Mouse (Mus musculus) kidney, postnatal 36 days (tissue): ENCODE measurements at regions not wholly inside any gene's neighbourhood (a gene's known extent, or its start where the extent isn't known, plus 50 kb on each side); places are given as distances from the start of the nearest gene placed in this dataset.
"Not testable (repeated sequence)": the region's sequence is repeated elsewhere in the genome, so short reads cannot be mapped to it uniquely, and the experiment has no call there.

Experiments used
- DNase-seq, 2 experiments: peaks; one replicate each; pipeline ENCODE4 v3.0.0; 2021 to 2022; ENCODE audit warnings: mixed read lengths in 2 of 2

DNA sequence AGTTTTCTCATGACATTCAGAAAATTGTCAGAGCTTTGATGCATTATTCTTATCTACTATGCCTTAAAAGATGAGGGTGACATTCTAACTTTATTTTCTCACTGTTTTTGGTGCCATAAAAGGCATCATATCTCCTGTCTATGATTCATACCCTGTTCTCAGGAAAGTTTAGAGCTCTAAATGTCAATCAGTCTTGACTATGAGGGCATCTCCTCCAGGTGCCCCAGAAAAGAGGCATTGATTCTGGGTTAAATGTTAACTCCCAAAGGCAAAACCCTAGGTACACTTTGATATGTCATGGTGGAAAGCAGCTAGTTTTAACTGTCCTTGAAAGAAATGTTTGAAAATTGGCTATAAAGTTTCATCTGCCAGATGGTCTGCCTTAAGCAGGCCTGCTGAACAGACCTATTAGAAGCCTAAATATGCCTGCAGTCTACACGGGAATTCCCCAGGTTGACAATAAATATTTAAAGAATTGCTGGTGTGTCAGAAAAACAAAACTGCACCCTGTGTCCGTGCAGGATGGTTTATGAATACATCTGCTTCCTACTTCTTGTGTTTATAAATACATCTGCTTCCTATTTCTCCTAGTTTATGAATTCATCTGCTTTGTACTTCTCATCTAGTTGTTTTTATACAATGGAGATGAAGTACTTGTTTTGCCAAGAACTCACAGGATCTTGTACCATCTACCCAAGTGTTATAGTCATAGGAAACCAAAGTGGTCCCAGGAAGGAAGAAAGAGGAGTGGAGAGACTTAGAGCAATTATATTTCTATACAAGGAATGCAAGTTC, 172.3 kb downstream of the Snca start:
- no peak for DNase-seq

DNA sequence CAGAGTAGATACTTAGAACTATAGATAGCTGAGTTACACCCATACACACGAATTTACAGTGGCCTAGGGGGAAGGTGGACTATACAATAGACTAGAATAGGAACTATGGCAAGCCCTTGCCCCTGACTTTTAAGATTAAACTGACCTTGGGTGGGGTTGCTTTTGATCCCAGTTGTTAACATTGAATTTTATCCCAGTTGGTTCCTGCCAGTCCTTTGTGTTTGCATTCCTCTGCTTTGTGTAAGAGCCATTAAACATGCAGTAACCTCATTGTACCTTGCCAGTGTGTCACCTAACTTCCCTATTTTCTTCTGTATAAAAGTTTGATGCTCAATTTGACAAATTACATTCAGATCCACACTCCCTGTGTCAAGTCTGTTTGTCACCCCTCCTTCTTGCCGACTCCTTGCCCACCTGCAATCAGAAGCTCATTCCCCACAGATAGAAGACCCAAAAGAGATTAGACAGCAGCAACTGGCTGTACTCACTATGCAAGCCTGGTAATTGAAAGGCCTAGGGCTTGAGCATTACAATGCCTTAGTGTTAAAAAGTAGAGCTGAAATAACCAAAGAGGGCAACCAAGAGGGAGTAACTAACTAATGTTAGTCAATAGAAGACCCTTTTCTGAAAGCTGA, 182.6 kb downstream of the Snca start:
- DNase-seq = not testable (repeated sequence)

DNA sequence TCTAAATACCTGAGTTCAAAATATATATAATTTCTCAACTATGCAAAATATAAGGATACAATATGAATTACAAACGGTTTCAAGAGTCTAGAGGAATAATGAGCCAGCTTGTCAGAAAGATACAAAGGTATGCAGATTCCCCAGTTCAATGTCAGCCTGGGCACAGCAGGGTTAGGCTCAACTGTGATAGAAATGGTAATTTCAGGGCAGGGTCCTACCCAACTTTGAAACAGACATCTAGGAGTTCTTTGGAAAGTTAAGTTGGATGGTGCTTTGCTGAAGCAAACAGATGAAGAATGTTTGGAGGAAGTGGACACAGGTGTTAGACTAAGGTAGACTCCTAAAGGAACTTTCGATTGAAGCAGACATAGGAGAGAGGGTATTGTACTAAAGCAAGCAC, 187.4 kb downstream of the Snca start:
- no peak for DNase-seq

DNA sequence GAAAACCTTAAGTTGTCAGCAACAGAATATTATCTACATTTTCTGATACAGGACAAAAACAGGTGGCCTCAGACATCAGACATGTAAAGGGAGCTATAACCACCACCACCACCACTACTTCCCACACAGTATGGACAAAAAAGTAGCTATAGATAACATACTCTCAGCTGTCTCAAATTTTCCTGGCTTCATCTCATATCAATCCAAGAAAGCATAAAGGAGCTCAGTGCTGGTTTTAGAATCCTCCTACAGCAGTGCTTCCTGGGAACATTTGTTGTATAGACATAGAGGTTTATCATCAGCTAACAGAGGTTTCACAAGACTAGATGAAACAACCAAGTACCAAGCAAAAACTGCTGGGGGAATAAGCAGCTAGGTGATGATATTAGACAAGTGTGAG, 213.3 kb downstream of the Snca start:
- DNase-seq = no peak

DNA sequence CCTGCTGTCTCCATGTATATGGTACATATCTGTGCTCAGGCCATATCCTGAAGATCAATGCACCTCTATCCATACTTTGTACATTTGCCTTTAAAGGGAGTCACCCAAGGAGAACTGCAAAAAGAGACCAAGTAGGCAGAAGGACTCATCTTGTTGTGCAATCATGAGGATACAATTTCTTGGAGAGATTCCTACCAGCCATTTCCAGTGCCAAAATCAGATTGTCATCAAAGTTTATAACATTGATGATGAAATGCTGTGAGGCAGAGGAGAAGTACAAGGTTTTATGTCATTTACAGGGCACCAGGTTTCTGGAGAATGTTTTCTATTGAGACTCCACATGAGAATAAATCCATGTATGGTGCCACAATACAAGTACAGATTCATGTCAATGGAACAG, 229.5 kb downstream of the Snca start:
- DNase-seq = no peak

DNA sequence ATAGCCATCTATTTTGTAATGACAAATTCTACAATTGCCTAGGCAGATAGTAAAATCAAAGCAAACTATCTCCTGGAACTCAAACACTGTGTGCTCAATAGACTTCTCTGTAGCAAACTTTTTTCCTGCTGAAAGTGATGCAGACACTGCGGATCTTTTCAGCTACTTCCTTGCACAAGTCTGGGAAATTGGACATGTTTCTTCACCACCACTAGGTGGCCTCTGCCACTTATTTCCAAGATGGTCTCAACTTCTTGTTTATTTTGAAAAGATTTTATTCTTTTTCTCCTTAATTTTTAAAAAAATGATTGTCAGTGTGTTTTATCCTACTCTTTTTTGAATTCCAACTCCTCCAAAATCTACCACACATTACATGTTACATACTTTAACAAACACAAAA, 265.4 kb downstream of the Snca start:
- DNase-seq = no peak

DNA sequence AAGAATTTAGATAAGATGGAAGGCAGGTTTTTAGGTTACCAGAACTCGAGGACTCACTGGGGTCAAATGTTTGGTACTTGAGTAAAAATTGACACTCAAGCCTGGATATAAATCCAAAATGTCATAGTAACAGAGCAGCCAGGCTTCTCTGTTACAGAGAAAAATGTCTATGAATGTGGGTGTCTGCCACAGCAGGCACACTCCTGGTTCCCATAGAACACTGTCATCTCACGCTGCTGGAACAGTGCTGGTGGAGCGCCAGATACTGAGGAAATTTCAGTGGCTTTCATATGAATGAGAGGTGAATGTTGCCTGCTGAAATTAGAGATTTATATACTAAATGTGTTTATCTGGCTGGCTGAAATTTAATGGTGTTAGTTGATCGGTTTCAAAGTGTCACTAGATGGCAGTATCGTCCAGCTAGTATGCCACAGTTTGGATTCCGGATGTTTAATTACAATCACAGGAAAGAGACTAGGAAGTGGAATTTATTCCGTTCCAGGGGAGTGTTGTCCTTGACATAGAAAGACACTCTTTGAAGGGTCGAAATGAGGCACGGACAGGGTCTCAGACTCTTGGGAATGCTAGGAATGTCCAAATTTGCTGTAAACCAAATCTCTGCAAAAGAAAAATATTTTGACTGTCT, 273.9 kb downstream of the Snca start:
- DNase-seq = peak; percentile 21 to 22
